Mouse (Mus musculus) CD4-positive, CD25-positive, alpha-beta regulatory T cell, adult 4 months (primary cell): ENCODE results near the gene Ctcf. TPM values are rescaled to one million over a fixed set of nuclear protein-coding genes. Genes with fewer than 3 reads are reported as not detected.
"Not testable (repeated sequence)": the region's sequence is repeated elsewhere in the genome, so short reads cannot be mapped to it uniquely, and the experiment has no call there.

Source experiments
- ATAC-seq: one replicate; pipeline ENCODE4 v1.8.0; 2017
- polyA plus RNA-seq, 2 experiments: library from polyadenylated mRNA; unstranded; fragments of 100-300 nt; shearing (Covaris generic); gene quantifications; one replicate each; pipeline ENCODE4 v1.2.1; 2017

Gene Ctcf
- 10 to 100 TPM; 53.5 to 69.1 TPM for polyA plus RNA-seq

DNA sequence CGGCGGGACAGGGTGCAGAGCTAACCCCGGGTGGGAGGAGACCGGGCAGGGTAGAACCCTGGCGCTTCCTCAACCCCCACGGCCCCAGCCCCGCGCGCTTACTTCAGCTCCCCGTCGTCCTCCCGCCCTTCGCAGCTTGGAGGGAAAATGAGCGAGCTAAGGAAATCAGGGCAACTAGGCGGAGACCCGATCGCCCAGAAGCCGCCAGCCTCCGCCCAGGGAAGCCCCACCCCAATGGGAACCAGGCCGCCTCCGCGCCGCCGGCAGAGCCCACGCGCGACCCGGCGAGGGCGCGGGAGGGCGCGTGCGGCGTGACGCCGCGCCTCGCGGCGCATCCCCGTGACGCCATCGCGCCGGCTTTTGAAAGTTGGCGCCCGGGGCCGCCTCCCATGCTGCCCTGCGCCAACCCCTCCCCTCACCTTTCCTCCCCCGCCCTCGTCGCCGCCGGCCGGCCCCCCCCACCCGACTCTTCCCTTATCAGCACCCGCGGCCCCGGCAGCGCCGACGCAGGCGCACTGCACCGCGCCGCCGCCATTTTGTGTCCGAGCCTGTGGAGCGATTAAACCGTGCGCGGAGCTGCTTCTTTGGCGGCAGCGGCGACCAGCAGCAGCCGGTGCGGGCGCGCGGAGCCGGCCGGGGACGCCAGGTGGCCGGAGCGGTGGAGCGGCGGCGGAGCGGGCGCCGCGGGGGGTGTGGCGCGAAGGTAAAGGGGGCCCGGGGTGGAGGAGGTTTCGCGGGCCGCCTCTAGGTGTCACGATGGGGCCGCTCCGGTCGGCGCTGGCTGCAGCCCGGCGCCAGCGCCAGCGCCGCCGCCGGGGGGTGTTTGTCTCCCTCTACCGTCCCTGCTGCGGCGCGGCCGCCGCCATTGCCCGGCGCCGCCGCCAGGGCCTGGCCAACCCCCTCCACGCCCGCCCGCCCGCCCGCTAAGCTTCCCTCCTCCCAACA, at the start of gene Ctcf:
Ctcf (plus strand) TSS at position 551 of the 945 bp plus-strand sequence.
- ATAC-seq = peak; percentile 67

GRCm38 (mm10) chr8:105592431-105592830, 43.9 kb upstream of the Ctcf start:
- no peak for ATAC-seq

DNA sequence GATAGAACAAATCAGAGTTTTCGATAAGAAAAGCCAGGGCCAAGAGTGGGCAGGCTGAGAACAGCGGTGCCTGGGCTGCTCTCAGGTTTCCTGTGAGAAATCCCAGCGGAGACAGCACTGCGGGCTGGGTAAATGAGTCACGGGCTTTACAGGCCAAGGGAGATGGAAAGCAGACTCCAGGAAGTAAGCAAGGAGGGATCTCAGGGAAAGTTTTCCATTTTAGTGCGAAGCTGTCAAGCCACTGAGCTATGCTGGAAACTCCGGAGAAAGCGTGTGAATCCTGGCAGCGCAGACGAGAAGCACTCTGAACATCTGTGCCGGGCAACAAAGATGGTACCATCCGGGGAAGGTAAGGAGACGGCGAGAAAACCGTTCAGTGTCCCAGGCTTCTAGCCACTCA, 42.5 kb upstream of the Ctcf start:
- ATAC-seq = no peak

DNA sequence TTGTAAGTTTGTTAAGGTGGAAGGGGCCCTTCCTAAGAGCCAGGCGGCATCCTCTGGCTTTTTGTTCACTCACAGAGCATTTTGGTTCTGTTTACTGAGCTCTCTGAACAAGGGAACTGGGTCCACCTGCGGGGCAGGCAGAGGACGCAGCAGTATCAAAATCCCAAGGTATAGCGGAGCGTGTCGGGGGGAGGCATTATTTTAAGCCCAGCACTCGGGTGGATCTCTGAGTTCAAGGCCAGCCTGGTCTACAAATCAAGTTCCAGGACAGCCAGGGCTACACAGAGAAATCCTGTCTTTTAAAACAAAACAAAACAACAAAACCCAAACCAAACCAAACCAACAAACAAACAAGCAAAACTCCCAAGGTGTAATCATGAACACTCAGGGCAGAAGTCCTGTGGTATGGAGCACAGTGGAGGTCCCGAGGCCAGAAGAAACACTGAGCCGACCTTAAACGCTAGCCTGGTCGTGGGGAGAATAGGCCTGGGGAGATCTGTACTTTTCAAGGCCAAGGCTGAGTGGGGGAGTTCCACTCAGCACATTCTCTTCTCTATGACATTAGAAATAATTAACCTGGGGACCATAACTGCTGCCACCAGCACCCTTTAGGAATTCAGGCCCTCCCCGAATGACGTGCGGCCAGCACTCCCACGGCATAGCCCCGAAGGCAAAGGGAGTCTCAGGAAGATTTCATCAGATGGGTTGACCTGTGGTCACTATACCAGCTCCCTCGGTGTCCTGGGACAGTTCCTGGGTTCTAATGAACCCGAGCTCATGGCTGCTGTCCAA, 41.7 kb upstream of the Ctcf start:
- no peak for ATAC-seq

DNA sequence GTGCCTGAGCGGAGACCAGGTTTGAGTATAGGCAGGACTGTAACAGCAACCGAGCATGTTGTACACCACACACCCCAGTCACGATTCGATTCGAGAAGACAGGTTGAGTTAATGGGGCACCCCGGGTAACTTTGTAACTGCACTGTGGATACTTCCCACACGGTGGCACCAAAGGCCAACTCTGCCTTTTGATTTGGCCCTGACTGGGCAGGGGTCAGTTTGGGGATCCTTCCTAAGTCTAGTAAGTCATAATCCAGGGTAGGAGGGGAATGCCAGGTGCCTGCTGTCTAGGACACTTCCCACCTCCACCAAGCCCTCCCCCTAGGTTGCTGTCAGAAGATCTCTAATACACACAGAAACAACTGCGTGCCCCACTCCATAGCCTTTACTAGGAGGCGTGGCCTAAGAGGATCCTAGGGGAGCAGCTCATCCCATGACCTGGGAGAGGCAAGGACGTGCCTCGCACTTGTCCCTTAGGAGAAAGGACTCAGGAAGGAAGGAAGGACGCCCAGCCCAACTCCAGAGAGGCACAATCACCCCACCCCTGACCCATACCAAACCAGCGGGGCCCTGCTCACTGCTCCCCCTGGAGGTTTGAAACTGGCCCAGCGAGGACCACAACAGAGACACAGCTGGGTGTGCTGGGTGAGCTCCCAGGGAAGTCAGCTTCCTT, 39.9 kb upstream of the Ctcf start:
- ATAC-seq = peak; percentile 90

- no peak for ATAC-seq
Observed at GRCm38 (mm10) chr8:105598777-105599176, 37.6 kb upstream of the Ctcf start.

- no peak for ATAC-seq
Observed at GRCm38 (mm10) chr8:105601301-105601700, 35.1 kb upstream of the Ctcf start.

DNA sequence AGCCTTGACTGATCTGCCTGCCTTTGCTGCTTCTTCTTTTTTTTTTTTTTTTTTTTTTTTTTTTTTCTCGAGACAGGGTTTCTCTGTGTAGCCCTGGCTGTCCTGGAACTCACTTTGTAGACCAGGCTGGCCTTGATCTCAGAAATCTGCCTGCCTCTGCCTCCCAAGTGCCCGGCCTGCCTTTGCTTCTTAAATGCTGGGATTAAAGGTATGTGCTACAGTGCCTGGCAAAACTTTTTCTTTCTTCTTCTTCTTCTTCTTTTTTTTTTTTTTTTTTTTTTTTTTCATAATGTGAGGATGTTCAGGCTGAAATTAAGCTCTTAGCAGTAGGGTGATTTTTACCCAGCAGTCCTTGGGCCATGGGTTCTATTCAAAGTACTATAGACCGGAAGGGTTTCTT, 33.8 kb upstream of the Ctcf start:
- ATAC-seq = not testable (repeated sequence)

DNA sequence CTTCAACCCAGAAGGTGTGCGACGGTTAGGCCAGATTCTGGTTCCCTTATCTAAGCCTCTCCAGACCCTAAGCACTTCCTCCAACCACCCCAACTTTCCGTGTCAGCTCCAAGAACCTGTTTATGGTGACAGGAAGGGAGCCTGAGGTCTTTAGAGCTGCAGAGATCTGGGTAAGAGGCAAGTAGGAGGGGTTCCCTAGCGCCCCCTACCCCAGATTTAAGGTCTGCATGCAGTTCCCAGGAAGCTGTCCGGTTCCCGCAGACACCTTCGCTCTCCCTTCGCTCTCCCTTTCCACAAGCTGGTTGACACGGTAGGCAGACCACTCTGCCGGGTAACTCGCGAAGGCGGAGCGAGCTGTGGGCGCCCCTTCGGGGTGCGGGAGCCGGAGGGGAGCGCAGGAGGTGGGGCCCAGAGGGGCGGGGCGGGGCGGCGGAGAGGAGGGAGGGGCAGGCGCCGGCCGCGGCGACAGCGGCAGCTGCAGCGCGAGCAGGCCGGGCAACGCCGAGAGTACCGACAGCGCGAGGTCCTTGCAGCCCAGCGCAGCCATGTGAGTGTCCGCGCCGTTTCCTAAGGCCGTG, 31.5 kb upstream of the Ctcf start, which contains the start of gene Ripor1:
Ripor1 (plus strand) TSS at position 452 of the 578 bp plus-strand sequence.
- ATAC-seq = peak; percentile 76

DNA sequence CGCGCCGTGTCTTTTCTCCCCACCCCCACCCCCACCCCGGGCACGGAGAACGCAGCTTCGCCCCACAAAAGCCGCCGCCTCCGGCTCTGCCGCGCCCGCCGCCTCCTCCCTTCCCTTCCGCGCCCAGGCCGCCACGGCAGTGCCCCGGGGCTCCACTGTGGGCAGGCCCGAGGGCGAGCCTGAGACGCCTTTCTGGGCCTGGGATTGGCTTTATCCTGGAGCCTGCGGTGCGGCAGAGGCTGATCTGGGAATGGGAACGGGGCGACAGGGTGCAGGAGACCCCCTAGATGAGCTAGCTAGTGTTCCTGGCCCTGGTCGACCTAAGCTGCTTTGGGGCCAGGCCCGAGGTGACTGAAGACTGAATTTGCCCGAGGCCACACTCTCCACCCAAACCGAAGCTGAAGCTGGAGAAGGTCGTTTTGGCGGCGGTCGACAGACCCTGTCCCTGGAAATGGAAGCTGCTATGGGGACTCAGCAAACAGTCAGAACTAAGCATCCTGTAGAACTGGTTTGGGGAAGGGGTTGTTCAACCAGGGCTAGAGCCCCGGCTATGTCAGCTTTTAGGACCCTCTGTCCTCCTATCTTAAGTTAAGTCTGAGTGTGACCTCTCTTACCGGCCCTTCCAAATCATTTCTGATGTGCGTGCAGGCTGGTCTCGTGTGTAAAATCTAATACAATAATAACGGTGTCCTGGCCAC, 30.7 kb upstream of the Ctcf start:
- peak; percentile 50 for ATAC-seq

DNA sequence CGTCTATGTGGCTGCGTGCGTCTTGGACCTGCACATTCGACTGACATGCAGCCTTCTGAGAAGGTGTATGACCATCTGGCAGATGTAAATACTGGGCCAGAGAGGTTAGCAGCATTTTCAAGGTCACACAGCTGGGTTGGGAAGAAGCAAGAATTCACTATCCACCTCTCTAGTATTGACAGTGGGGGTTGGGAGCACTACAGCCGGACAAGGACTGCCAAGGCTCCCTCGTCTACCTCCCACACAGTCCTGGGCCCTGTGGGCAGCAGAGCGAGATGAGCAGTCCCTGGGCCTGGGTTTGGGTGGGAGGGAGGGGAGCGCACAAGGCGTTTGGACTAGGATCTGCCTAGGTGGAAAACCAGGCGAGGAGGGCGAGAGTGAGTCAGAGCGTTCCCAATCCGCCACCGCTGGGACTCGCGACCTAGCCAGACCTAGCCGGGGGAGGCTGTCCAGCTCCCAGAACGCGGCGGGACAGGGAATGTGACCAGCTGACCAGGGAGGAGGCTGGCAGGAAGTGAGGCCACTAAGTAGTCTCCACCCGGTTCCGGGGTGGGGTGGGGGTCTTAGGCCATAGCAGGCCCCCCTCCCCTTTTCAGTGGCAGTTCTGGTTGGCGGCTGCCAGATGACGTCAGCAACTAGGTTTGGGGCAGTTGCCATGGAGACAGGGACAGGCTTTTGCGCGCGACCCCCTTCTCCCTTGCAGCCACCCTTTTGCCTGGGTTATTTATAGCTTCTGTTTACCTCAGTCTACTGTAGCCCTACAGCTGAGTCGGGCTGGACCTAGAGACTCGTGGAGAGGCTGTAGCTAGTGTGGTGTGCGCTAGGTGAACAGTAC, 30.0 kb upstream of the Ctcf start:
- ATAC-seq = peak; percentile 28

DNA sequence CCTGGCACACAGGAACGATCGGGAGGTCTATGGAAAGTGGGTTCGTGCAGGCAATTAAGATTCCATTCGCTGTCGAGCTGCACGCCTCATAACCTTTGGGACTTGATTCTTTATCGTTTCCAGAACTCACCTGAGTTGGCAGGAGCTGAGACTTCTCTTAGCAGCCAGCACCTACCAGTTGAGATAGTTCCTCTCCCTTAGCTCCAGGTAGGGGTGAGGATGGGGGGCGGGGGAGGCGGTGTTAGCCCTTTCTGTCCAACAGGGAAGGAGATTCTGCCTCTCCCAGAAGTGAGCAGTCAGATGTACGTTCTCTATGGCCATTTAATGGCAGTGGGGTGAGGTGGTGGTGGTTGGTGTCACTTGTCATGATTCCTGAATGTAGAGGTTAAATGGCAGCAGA, 29.3 kb upstream of the Ctcf start:
- ATAC-seq = no peak

GRCm38 (mm10) chr8:105607684-105608083, 28.7 kb upstream of the Ctcf start:
- ATAC-seq = no peak

DNA sequence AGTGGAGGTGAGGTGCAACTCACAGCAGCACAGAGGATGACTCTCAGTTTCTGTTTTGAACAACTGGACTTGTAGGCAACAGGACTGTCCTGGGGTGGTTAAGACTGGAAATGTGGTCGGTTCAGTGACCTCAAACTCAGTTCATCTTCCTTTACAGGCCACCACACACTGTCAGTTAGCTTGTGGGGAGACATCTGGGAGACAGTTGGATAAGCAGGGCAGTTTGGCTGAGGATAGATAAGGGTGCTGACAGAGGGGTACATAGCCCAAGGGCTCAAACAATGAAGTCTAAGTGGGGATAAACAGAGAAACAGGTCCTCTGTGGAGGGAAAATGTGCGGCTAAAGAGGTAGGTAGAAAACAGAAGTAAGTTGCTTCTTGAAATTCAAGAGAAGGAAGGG, 27.0 kb upstream of the Ctcf start:
- no peak for ATAC-seq

DNA sequence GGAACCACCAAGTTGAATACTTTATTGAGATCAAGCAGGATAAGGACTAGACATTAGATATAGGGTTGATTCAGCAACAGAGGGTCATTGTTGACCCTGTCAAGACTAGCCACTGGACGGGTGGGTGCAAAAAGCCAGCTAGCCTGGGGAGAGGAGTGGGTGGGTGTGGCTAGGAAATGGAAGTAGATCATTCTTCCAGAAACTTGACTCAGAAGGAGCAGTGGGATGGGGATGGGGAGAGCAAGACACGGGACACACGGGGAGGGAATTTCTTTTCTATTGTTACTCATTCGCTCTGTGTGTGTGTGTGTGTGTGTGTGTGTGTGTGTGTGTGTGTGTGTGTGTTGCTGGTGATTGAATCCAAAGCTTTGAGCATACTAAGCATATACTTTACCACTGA, 26.6 kb upstream of the Ctcf start:
- no peak for ATAC-seq

GRCm38 (mm10) chr8:105611836-105612235, 24.5 kb upstream of the Ctcf start:
- ATAC-seq = no peak

DNA sequence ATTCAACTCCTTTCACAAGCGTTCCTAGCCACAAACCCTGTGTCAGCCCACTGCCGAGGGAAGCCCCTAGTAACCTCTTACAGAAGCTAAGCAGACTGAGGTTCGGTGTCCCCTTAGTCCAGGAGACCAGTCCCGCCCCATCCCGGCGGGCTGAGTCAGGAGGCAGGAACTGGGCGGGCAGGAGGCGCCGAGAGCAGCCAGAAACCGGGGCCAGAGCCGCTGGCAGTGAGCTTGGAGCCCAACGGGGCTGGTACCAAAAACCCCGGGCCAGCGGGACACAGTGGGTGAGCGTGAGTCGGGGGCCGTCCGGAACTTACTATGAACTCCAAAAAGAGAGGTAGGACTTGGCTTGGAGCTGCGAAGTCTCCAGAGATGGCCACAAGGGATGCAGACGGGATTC, 23.3 kb upstream of the Ctcf start:
- peak; percentile 12 for ATAC-seq

GRCm38 (mm10) chr8:105613830-105614511, 22.4 kb upstream of the Ctcf start:
- peak; percentile 76 for ATAC-seq

- ATAC-seq = no peak
Observed at GRCm38 (mm10) chr8:105615942-105616341, 20.4 kb upstream of the Ctcf start.
